Mouse (Mus musculus) lung, postnatal 36 days (tissue): ENCODE results near the gene Lhfpl2.

Source experiments
- DNase-seq: peaks from one replicate; pipeline ENCODE4 v3.0.0; 2022; ENCODE audit warnings: mixed read lengths

The Lhfpl2 gene

DNA sequence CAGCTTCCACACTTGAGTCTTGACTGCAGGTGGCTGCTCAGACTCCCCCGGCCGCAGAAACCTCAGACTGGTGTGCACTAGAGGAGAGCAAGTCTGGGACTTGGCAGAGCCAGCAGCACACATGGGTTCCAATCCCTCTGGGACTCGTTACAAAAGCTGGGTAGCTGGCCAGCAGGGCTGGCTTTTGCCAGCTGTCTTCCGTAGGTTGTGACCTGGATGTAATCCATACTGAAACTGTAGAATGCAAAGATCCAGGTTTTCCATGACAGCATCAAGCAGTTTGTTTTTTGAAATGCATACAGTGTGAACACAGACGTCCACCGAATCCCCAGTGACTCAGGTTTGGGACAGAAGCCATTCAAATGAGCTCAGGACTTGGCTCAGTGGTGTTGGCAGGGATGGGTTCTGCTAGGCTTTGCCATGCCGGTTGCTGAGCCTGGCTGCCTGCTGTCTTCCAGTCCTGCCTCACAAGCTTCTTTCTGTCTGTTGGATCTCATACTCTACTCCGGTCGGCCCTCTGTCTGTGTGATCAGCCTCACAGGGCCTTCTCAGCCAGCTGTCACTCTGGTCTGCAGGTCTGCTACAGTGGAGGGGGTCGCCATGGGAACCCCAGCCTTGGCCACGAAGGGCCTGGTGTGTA is 120.9 kb downstream of the Lhfpl2 start:
- peak; percentile 19 for DNase-seq

DNA sequence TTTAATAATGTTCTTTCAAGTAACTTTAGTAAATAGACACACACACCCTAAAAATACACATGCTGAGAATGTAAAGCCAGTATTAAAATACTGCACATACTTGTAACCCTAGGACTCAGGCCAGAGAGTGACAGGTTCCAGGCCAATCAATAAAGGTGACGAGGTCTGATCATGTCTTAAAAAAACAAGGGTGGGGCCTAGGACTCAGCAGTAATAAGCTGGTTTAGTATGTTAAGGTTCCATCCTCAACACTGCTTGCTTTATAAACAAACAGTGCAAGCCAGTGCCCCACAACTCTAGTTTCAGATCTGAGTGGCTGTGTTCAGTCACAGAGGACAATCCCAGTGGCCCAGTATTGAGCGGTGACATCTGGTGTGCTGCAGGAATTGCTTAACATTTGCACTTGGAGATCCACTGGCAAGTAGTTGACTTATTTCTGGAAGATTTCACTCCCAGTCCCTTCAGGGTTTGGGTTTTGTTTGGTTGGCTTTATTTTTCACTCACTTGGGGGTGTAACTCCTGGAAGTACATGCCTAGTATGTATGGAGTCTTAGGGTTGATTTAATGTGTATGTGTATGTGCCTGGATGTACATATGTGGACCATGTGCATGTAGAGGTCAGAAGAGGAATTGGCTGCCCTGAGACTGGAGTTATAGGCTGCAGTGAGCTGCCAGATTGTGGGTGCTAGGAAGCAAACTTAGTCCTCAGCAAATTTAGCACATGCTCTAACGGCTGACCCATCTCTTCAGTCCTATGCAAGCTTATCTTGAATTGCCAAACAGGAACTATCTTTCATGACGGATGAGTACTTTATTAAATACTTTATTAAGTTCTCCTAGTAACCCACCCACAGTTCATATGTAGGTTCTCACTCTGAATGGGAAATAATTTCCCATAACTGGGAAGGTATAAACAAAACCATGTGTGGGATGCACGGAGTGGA is 123.2 kb downstream of the Lhfpl2 start:
- peak; percentile 35 for DNase-seq

DNA sequence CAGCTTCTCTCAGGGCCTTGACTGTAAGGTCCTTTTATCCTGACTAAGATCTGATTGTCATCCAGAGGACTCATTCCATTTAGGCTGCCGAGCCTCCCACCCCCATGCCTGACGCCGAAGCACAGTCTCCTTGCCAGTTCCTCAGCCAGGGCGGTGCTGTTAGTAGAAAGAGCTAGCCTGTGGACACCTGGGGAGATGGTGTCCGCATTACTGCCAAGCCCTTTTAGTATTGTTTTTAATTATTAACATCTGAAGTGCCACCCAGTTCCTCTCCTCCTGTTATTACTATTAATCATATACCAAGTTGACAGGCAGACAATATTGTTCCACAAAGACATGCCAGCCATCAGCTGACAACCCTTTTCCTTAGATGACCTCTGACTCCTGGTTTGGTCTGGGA is 124.4 kb downstream of the Lhfpl2 start:
- no peak for DNase-seq

DNA sequence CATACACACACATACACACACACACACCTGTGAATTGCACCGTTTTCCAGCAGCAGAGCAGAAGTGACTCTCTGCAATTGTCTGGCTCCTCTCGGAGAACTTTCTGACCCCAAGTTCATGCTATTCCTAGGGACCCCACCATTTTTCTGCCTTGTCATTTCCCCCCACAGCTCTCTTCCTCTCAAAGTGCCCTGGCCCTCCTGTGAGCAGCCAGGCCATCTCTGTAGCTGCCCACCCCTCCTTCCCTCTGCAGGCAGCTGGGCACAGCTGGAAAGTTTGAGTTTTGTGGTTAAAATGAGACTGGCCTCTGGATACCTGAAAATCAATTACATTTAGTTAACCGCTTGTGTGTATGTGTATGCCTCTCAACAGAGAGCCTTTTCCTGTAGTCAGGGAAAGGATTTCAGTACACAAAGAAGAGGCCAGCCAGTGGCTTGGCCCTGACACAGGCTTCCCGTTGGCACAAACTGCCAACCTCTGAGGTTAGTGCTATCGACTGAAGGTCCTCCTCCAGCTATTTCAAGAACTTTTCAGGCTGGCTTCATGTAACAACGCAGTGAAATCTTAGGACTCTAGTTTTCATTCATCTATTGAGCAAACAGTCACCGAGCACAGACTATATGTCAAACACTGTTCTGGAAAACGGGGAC is 125.9 kb downstream of the Lhfpl2 start:
- DNase-seq = peak; percentile 50

DNA sequence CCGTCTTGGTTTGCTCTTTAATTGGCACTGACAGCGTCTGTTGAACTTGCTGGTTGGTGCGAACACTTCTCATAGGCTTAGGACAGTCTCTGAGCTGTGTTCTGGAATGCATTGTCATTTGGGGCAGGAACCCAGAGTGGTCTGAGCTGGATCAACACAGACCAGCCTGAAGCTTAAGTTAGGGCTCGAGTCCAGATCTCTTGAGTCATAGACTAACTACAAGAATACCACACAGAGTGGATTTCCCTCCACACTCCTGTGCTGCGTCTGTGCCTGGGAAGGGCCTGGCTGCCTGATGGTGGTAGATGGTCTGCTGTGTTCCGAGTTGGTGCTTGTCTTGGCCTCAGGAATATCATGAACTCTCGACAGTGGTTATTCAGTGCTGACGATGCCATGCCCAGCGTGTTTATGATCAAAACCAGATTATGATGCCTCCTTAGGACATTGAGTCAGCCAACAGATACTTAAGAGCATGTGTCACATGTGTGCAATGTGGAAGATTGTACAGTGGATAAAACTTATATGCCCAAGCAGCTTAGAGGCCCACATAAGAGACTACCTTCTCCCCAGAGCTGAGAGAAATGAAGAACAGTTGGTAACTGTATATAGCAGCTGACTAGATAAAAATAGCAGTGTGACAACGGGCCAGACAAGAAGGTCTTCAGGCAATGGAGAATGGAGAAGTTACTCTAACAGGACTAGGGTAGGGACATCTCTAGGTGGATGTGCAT is 127.3 kb downstream of the Lhfpl2 start:
- no peak for DNase-seq

DNA sequence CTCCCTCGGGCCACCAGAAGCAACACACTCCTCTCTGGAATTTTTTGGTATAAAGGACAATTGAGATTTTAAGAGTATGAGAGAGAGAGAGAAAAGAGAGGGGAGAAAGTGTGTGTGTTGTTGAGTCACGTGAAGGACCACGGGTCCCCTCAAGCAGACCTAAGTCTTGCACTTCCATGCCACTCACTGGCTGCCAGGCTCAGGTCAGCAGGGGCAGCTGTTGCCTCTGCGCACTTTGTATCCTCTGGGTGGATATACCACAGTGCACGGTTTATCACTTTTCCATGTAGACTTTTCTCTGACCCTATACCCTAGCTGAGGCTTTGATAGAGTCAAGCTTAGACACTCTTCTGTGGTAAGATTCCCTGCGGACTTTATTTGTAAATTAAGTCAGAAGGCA is 128.0 kb downstream of the Lhfpl2 start:
- no peak for DNase-seq

DNA sequence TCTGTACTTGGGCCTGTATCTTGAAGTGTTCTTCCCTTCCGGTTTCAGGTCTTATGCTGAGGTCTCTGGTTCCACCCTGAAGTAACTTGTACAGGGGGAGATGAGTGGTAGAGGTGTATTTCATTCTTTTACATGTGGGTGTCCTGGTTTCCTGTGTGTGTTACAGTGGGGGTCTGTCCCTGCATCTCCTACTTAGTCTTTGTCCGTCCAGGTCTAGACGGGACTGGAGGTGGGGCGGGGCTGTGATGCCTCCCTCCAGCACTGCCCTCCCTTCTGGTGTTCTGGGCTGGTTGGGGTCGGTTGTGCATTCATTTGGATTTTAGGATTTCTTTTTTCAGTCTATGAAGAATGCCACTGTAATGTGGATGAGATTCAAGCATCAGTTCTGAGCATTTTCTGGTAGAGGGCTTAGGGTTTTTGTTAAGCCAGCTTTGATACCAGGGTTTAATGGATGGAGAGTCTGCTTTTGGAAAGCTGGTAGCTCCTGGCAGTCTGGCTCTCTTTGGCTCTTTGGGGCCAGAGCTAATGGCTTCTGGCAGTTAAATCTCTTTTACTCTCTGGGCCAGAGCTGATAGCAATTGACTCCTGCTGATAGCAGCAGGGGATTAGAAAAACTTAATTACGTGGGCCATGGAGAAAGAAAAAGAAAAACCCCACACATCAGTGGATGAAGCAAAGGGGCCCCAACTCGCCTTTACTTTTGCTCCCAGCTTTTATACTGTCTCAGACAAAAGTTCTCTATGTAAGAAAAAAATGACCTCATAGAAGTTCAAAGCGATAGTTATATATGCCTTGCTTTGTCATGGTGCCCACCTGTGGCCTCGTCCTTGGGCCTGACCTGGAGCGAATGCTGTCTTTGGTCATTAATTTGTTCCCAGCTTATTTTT is 130.8 kb downstream of the Lhfpl2 start:
- no peak for DNase-seq

DNA sequence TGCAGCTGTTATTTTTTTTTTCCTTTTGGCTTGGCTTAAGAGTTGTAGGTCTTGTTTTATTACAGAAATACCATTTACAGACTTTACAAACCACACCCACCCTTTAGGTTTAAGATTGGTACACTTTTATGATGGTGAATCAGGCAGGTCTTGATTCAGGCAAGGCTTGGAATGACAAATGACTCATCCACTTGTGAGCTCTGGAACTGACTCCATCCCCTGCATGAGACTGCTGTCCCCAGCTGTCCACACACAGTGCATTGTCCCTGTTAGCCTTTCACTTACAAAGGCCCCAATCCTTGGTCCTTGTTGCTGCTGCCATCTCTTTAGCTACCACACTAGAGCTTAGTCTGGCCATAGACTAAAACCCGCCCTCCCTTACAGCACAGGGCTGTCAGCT is 132.8 kb downstream of the Lhfpl2 start:
- no peak for DNase-seq

DNA sequence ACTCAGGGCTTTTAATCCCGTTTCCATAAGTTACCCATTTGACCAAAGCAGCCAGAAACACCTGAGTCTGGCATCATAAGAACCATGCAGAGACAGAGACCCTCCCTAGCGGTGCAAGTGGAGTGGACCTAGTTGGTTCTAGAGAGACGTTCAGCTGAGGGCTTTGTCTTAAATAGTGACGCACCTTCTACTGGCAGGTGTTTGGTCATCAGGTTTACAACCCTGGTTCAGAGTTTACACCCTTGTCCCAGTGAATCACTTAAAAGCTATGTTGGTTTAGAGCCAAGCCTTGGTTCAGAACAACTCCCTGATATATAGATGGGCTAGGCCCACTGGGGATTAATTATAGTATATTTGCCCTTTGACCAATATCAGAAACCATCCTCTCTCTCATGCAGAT is 135.6 kb downstream of the Lhfpl2 start:
- DNase-seq = no peak

DNA sequence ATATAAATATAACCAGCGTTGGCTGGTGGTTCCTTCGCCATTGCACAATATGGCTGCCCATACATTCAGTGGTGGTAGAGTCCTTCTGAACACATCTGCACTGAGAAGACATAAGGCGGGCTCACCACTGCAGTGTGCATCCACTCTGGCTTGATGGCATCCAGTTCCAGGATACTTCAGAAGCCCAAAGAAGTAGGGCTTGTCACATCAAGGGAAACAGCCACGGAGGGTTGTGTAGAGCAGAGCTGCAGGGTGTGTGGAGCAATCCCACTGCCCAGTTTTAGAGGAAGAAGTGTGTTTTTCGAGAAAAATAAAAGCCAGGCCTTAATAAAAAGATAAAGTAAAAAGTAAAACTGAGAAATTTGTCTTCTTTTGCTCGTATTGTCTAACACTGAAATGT is 141.0 kb downstream of the Lhfpl2 start:
- no peak for DNase-seq

DNA sequence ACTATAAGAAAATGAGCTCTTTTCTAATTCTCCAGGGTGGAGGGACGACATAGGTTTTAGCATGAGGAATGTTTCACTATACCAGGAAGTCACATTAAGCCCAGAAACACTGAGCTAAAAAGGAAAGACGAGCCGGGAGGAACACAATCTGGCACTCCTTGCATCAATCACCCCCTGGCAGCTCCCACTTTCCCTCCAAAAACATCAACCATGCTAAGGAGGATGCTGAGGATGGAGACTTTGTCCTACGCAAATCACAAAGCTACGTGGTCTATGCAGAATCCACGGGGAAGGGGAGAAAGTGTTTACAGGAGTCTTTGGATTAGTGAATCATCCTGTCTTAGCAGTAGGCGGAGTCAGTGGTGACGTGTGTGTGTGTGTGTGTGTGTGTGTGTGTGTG is 142.2 kb downstream of the Lhfpl2 start:
- DNase-seq = no peak

DNA sequence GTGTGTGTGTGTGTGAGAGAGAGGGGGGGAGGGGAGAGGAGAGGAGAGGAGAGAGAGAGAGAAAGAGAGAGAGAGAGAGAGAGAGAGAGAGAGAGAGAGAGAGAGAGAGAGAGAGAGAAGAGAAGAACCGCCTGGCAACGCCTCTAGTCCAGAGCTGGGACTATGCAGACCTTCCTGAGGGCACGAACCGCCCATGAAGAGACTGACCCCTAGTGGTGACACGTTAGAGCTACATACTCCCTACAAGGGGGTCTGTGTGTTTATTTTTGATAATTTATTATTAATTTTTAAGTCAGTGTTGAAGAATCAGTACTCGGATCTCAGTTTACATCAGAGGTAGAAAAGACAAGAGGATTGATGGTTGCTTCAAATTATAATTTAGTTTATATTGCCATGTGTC is 147.6 kb downstream of the Lhfpl2 start:
- DNase-seq = peak; percentile 59

DNA sequence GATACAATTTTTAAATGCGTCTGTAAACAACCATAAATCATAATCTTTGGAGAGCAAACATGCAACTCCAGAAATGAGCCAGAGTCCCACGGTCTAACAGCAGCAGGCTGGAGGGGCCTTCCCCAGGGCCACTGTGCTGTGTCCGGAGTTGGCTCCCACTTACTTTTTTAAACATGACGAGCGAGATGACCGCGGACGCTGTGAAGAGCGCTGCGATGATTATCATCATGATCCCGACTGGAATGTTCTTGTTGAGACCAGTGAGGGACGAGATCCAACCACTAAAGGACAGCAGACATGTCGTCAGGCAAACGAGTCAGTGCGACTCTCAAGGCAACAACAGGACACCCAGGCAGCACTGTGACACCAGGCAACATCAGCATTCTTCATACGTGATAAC is 150.4 kb downstream of the Lhfpl2 start:
- DNase-seq = no peak

DNA sequence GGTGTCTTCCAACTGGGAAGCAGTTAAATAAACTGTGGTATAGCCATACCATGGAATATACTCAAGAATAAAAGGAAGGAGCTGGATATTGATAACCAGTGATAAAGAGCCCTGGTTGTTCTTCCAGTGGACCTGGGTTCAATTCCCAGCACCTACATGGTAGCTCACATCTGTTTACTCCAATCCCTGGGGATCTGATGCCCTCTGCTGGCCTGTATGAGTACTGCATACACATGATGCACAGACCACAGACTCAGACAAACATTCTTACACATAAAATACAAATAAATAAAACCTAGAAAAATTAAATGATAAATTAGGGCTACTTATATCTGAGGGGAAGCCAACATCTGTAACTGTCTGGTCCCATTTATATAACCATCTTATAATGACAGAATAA is 151.3 kb downstream of the Lhfpl2 start:
- DNase-seq = no peak

DNA sequence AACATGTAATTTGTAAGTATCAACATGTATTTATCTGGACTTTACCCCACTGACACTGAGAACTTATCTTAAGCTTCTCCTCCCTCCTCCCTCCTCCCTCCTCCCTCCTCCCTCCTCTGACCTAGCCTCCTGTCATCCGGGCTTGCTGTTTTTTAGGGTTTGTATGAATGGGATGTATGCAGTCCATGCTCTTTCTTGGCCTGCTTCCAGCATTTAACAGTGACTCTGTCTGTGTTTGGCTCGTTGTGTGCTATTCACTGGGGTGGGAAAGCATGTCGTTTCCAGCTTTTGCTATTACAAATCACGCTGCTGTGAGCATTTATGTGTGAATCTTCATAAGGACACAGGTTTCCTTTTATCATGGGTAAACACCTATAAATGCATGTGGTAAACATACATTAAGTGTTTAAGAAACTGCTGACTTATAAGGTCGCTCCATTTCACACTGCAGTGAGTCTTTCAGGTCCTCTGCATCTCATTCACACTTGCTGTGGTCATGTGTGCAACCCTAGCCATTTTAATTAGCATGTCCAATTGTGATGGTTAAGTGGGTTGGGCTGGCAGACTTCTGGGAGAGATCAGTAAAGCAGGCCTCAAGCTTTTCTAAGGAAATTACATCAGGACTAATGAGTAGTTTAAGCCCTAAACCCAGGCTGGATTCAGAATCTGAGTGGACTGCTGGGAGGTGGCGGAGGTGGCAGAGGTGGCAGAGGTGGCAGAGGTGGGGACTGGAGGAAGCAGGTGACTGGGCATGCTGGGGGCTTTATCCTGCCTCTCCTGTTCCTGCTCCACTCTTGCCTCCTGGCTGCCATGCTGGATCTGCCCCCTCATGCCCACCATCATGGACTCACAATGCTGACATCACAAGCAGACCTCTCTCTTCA is 153.9 kb downstream of the Lhfpl2 start:
- DNase-seq = no peak

DNA sequence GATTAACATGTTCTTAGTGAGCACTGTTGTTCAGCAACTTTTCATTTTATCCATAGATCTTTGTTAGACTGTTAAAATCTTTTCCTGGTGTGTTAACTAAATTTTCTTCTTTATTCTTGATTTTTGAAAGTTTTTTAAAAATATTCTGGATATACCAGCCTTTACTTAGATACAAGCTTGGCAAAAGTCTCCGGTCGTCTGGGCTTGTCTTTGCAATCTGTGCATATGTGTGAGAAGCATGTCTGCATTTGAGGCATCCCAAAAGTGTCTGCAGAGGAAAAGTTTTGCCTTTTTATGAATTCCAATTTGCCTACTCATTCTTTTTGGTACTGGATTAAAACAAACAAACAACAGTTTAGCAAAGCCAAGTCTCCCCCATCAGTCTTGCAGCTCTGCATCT is 154.6 kb downstream of the Lhfpl2 start:
- no peak for DNase-seq

DNA sequence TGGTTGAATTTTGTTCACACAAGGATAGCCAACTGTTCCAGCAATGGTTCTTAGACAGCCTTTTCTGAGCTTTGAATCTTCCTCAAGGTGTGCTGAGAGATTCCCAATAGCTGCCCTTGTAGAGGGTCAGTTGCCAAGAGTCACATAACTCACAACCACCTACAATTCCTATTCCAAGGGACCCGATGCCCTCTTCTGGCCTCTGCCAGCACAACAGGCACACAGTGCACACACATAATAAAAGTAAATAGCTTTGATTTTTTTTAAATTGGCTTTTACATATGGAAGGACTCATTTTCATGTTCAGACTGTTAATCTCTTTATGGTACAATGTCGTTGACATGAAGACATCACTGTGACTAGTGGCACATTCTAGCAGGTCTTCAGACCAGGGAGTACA is 155.1 kb downstream of the Lhfpl2 start:
- DNase-seq = peak; percentile 7

DNA sequence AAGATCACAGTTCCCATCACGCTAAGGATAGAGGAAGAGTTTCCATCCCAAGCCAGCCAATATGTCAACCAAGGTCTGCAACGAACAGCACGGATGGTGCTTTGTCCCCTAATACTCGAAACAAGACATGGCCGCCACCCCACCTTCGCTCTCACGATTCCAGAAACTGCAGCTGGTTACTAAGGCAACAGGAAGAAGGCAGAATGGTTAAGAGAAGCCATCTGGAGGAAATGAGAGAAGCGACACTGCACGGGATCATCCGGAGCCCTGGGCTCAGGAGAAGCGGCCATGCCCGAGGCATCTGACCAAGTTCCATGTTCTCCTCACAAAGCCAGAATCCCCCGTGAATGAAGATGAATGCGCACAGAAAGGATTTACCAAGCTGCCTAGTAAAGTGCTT is 166.0 kb downstream of the Lhfpl2 start:
- no peak for DNase-seq

DNA sequence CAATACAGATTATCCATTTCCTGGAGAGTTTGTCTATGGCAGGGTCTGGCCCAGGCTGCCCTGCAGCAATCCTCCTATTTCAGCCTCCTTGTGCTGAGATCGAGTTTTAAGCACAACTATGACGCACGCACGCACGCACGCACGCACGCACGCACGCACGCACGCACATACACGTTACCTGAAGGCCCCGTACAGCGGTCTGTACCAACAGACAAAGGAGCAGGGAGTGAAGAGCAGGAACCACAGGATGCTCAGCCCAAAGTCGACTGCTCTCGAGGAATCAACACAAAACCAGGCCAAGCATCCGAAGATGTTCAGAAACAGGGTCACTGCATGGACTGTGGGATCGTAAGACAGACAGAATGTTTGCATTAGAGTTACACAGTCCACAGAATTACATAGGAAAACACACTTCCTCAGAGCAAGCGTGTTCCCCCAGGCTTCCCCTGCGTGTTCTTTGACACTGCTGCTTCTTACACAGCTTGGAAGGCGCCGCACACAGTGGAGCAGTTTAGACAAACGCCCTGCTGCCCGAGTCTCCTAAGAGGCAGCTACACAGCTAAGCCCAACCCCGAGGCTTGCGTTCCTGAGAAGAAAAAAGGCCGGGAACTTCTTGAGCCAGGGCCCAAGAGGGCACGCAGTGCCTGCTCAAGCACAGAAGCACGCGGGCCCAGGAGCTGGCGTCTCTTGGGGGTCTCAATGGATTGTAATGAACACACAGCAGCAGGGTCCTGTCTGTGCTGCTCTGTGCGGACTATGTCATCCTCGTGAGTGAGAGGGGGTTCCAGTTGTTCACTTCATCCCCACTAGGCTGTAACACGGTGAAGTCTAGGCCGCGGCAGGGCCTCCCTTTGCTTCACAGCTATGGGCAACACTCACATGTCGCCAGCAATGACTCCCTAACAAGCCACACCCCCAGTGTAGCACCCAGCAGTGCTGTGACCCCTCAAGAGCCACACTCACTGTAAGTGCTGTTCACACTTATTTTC is 167.4 kb downstream of the Lhfpl2 start:
- DNase-seq = no peak

DNA sequence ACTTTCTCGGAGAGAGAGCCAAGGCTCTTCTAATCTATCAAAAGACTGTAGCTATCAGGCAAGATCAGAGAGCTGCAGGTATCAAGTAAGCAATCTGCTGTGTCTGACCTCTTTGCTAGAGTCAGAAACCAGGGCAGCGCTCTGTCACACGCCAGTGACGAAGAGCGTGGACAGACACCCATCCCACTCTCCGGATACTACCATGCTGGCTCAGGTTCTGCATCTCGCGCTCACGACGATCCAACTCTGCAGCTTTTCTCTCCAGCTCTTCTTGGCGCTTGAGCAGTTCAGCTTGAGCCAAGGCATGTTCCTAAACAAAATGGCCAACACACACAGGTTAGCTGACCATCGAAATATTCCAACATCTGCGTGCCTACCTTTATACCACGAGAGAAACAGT is 174.3 kb downstream of the Lhfpl2 start:
- DNase-seq = no peak
